Mouse (Mus musculus): Measurements from ENCODE around the gene Snx32. TPM values are rescaled to one million over a fixed set of nuclear protein-coding genes. Genes with fewer than 3 reads are reported as not detected.

Snx32 gene
- polyA plus RNA-seq, 1 experiment: 1.1 TPM

DNA sequence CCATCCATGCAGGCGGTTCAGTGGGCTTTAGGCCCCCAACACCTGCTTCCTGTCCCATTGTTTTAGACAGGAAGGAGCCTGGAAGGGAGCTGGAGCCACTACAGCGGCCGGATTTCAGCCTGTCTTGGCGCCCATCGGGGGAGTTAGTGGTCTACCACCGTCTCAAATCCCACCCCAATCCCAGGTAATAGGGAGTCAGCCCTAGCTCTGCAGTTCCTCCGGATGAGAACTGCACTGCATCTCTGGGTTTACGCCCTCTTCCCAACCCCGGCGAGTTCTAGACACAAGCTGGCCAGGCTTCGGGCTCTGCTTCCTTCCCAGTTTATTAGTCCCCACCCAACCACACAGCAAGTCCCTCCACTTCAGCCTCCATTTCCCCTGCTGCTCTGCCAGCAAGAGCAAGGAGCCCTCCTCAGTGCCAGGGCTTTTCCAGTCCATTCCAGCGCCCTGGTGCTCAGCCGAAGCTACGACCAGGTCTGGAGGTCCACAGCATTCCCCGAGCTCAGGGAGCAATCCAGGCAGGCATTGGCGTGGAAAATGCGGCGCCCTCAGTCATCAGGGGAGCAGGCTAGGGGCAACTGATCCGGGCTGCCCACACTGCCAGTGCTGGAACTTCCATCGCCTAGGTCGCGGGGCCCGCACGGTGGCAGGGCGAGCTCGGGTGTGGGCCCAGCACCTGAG, 54.0 kb downstream of the Snx32 start:
- TF ChIP-seq MAX (IDR thresholded peaks at IDR 0.05): no peak
- no peak for TF ChIP-seq FOSL1 (IDR thresholded peaks at IDR 0.05; ENCODE audit: insufficient read depth, low read length, poor library complexity, severe bottlenecking)
- no peak for TF ChIP-seq CEBPB (IDR thresholded peaks at IDR 0.05; ENCODE audit: low read depth)
- TF ChIP-seq MYOD1 (IDR thresholded peaks at IDR 0.05; ENCODE audit: control insufficient read depth, insufficient read length, low read depth): no peak
- no peak for TF ChIP-seq USF1 (IDR thresholded peaks at IDR 0.05; ENCODE audit: low read depth)
- no peak for TF ChIP-seq MYOG (IDR thresholded peaks at IDR 0.05; ENCODE audit: control insufficient read depth, extremely low read depth, insufficient read length)
- TF ChIP-seq CTCF (IDR thresholded peaks at IDR 0.05; ENCODE audit: control insufficient read depth, insufficient read depth, insufficient read length): no peak
- H3K4me3 ChIP-seq (ENCODE audit: insufficient read depth, poor library complexity, severe bottlenecking): peak overlapping the region; percentile 38
- peaks cover 52% of the 10 kb centered on the region for H3K36me3 ChIP-seq (ENCODE audit: control insufficient read depth, insufficient read depth)
- H3K79me2 ChIP-seq (ENCODE audit: control insufficient read depth, insufficient read depth): peaks cover 66% of the 10 kb centered on the region
- H3ac ChIP-seq (ENCODE audit: control insufficient read depth, insufficient read length, low read depth): peak overlapping the region; percentile 87
- H3K79me3 ChIP-seq (ENCODE audit: low read depth): peaks cover 42% of the 10 kb centered on the region
- no peaks in the 10 kb centered on the region for H3K27me3 ChIP-seq (ENCODE audit: control insufficient read depth, insufficient read depth, insufficient read length)

GRCm38 (mm10) chr19:5455568-5455967, 54.8 kb downstream of the Snx32 start:
- peaks cover 61% of the 10 kb centered on the region for H3K36me3 ChIP-seq (ENCODE audit: control insufficient read depth, insufficient read depth)
- no peak overlapping the region for H3K4me3 ChIP-seq (ENCODE audit: insufficient read depth, poor library complexity, severe bottlenecking)
- TF ChIP-seq CEBPB (IDR thresholded peaks at IDR 0.05; ENCODE audit: low read depth): no peak
- TF ChIP-seq FOSL1 (IDR thresholded peaks at IDR 0.05; ENCODE audit: insufficient read depth, low read length, poor library complexity, severe bottlenecking): no peak
- TF ChIP-seq USF1 (IDR thresholded peaks at IDR 0.05; ENCODE audit: low read depth): no peak
- no peak for TF ChIP-seq MYOG (IDR thresholded peaks at IDR 0.05; ENCODE audit: control insufficient read depth, extremely low read depth, insufficient read length)
- no peak for TF ChIP-seq CTCF (IDR thresholded peaks at IDR 0.05; ENCODE audit: control insufficient read depth, insufficient read depth, insufficient read length)
- TF ChIP-seq MYOD1 (IDR thresholded peaks at IDR 0.05; ENCODE audit: control insufficient read depth, insufficient read length, low read depth): no peak
- peaks cover 66% of the 10 kb centered on the region for H3K79me2 ChIP-seq (ENCODE audit: control insufficient read depth, insufficient read depth)
- no peaks in the 10 kb centered on the region for H3K27me3 ChIP-seq (ENCODE audit: control insufficient read depth, insufficient read depth, insufficient read length)
- peak overlapping the region; percentile 9 for H3ac ChIP-seq (ENCODE audit: control insufficient read depth, insufficient read length, low read depth)
- peaks cover 45% of the 10 kb centered on the region for H3K79me3 ChIP-seq (ENCODE audit: low read depth)

DNA sequence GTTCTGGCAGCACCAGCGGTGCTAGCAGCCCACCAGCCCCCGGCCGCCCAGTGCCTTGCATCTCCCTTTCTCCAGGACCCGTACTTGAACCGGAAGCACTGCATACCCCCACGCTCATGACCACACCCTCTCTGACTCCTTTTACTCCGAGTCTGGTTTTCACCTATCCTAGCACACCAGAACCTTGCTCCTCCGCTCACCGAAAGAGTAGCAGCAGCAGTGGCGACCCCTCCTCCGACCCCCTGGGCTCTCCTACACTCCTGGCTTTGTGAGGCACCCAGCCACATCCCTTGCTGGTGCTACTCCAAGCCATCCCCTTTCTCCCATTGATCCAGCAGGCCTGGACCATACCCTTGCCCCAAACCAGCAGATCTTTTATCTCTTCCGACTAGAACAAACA, 55.3 kb downstream of the Snx32 start:
- Histone ChIP-seq H3K4me3 (ENCODE audit: insufficient read depth, poor library complexity, severe bottlenecking) (no peak overlapping the region), H3ac (ENCODE audit: control insufficient read depth, insufficient read length, low read depth) (no peak overlapping the region), H3K79me3 (ENCODE audit: low read depth) (peaks cover 51% of the 10 kb centered on the region), H3K27me3 (ENCODE audit: control insufficient read depth, insufficient read depth, insufficient read length) (no peaks in the 10 kb centered on the region), H3K79me2 (ENCODE audit: control insufficient read depth, insufficient read depth) (peaks cover 70% of the 10 kb centered on the region), H3K36me3 (ENCODE audit: control insufficient read depth, insufficient read depth) (peaks cover 65% of the 10 kb centered on the region)
- TF ChIP-seq FOSL1 (IDR thresholded peaks at IDR 0.05; ENCODE audit: insufficient read depth, low read length, poor library complexity, severe bottlenecking) (no peak), USF1 (IDR thresholded peaks at IDR 0.05; ENCODE audit: low read depth) (no peak), MYOG (IDR thresholded peaks at IDR 0.05; ENCODE audit: control insufficient read depth, extremely low read depth, insufficient read length) (no peak), CEBPB (IDR thresholded peaks at IDR 0.05; ENCODE audit: low read depth) (no peak), MYOD1 (IDR thresholded peaks at IDR 0.05; ENCODE audit: control insufficient read depth, insufficient read length, low read depth) (no peak), MAX (IDR thresholded peaks at IDR 0.05) (no peak), CTCF (IDR thresholded peaks at IDR 0.05; ENCODE audit: control insufficient read depth, insufficient read depth, insufficient read length) (no peak)

GRCm38 (mm10) chr19:5451766-5452165, 58.6 kb downstream of the Snx32 start:
- H3K79me3 ChIP-seq (ENCODE audit: low read depth): peaks cover 72% of the 10 kb centered on the region
- H3K36me3 ChIP-seq (ENCODE audit: control insufficient read depth, insufficient read depth): peaks cover 75% of the 10 kb centered on the region
- H3K27me3 ChIP-seq (ENCODE audit: control insufficient read depth, insufficient read depth, insufficient read length): no peaks in the 10 kb centered on the region
- H3K4me3 ChIP-seq (ENCODE audit: insufficient read depth, poor library complexity, severe bottlenecking): no peak overlapping the region
- H3ac ChIP-seq (ENCODE audit: control insufficient read depth, insufficient read length, low read depth): no peak overlapping the region
- H3K79me2 ChIP-seq (ENCODE audit: control insufficient read depth, insufficient read depth): peaks cover 100% of the 10 kb centered on the region
- TF ChIP-seq MYOG (IDR thresholded peaks at IDR 0.05; ENCODE audit: control insufficient read depth, extremely low read depth, insufficient read length) (no peak), USF1 (IDR thresholded peaks at IDR 0.05; ENCODE audit: low read depth) (no peak), MAX (IDR thresholded peaks at IDR 0.05) (no peak), FOSL1 (IDR thresholded peaks at IDR 0.05; ENCODE audit: insufficient read depth, low read length, poor library complexity, severe bottlenecking) (no peak), CEBPB (IDR thresholded peaks at IDR 0.05; ENCODE audit: low read depth) (no peak), MYOD1 (IDR thresholded peaks at IDR 0.05; ENCODE audit: control insufficient read depth, insufficient read length, low read depth) (no peak), CTCF (IDR thresholded peaks at IDR 0.05; ENCODE audit: control insufficient read depth, insufficient read depth, insufficient read length) (no peak)

DNA sequence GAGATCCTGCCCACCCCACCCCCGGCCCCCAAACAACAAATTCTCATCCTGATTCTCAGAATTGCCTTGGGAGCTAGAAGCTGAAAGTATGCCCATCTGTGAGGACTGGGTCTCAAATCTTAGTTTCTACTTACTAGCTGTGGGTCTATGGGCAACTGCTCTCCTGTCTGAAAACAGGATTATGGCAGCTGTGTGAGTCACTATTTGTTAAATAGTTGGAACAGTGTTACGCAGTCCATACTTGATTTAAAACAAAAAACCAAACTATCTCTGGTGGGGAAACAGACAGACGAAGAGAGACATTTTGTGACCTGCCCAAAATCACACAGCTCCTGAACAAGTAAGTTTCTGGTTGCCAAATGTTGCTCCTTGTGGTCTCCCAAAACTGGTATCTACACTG, 60.7 kb downstream of the Snx32 start:
- Histone ChIP-seq H3K79me3 (ENCODE audit: low read depth) (peaks cover 61% of the 10 kb centered on the region), H3ac (ENCODE audit: control insufficient read depth, insufficient read length, low read depth) (peak overlapping the region; percentile 85), H3K36me3 (ENCODE audit: control insufficient read depth, insufficient read depth) (peaks cover 56% of the 10 kb centered on the region), H3K79me2 (ENCODE audit: control insufficient read depth, insufficient read depth) (peaks cover 83% of the 10 kb centered on the region), H3K27me3 (ENCODE audit: control insufficient read depth, insufficient read depth, insufficient read length) (no peaks in the 10 kb centered on the region), H3K4me3 (ENCODE audit: insufficient read depth, poor library complexity, severe bottlenecking) (peak overlapping the region; percentile 99)
- TF ChIP-seq USF1 (IDR thresholded peaks at IDR 0.05; ENCODE audit: low read depth) (no peak), MYOG (IDR thresholded peaks at IDR 0.05; ENCODE audit: control insufficient read depth, extremely low read depth, insufficient read length) (no peak)
